Mouse (Mus musculus): ENCODE measurements around the gene 1700016D06Rik.

1700016D06Rik gene

DNA sequence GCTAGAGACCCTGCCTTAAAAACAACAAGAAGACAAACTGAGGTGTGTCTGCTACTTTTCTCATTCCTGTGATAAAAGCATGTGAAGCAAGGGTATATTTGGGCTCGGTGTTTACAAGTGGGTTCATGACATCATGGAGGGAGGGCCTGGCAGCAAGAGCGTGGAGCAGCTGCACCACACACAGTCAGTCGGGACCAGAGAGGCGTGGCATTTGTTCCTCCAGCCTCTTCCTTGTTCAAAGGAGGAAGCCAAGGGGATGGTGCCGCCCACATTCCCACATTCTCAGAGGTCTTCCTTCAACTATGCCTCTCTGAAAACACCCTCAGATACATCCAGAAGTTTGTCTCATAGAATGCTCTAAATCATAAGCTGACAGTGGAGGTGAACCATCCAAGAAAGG, 2.9 kb upstream of the 1700016D06Rik start:
- in situ Hi-C loops (cut with MboI, MseI), result no loop called here

DNA sequence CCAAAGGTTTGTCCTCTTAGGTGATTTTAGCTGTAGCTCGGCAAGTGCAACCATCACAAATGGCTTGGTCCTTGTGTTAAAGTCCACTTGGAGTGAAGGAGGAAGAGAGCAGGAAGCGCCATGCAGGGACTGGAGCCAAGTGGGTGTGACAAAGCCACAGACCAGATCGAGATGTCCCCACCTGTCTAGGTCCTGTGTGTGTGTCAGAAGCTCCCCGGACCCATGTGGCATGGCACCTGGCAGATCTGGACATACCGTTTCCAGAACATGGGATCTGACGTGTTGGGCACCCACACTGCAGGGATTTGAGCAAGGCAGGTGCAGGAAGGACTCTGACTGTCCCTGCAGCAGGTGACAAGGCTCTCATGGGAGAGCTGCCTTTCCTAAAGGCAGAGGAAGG, 565 bp upstream of the 1700016D06Rik start:
- in situ Hi-C loops (cut with MboI, MseI), result no loop called here

DNA sequence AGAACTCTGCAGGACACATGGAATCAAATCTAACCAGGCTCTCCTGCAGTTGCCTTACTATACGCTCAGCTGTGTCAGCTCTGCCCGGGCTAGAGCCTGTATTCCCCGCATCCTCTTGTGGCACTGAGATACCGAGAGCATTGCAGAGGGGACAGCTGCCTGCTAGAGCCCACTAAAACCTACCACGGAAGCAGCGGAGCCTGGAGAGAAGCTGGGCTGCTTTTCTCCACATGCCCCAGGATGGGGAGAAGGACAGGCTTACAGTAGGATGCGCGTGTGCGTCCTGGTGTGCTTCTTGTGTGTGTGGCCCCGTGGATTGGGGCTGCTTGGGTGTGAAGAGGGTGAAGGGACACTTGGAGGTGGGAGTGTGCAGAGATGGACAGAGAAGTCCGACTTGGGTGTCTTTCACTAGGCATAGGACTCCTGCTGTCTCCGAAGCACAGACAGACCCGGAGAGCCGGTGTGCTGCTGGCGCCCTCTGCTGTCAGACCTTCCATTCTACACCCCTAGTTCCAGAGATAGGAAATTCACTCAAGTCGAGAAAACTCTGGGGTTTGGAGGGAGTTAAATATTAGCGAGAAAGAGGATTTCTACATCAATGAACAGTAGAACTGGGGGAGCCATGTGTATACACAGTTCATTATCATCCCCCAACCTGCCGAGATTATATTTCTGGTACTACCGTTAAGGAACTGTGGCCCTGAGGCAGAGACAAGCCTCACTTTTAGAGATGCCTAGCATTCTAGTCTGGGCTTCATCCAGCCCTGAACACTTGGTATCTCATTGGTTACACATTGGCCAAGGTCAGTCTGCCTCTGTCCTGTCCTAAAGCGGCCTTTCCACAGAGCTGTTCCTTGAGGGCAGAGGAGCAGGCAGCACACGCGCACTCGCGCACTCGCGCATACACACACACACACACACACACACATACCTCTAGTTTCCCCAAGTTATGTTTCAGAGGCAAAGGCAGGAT, 517 bp downstream of the 1700016D06Rik start:
- in situ Hi-C loops (cut with MboI, MseI), result no loop called here

DNA sequence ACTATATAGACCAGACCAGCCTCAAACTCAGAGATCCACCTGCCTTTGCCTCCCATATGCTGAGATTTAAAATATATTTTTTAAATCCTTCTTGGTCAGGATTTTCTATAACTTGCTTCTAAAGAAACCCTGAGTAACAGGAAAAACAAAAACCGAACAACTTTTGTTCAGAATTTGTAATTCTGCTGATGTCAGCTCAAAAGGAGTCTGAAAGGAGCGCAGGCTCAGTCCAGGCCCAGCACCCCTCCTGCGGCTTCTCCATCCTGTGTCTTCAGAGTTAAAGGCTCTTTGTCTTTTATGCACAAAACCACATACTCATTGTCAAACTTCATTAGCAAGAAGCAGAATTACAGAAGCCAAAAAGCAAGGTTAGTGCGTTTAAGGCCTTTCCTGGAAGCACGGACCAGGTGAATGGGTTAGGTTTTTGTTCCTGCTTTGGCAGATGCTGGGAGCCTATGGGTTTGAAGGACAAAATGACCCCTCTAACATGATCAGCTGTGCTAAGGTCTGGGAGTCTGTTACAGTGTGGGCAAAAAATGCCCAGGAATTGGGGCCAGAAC, 1.3 kb downstream of the 1700016D06Rik start:
- in situ Hi-C loops (cut with MboI, MseI), result loop anchor here (10.0 kb wide), 1 partner anchor 195 kb away; no protein-coding TSS in a partner anchor

DNA sequence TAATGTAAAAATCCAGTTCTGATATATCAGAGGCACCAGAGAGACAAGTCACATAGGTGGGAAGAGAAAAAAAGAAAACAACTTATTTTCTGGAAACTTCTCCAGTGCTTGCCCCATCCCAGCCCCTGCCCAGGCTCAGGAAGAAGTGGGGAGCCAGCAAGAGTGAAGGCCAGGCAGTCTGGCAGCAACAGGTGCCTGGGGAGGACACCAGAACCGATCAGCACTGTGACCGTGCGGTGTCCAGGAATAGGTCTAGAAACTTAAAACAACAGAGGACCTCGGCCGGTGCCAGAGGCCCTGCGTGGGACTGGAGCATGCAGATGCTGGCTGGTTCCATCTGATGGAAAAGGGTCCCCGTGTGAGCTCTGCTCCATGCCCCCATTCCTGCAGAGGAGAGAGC, 3.4 kb downstream of the 1700016D06Rik start:
- in situ Hi-C loops (cut with MboI, MseI), result loop anchor here (10.0 kb wide), 1 partner anchor 193 kb away; no protein-coding TSS in a partner anchor

DNA sequence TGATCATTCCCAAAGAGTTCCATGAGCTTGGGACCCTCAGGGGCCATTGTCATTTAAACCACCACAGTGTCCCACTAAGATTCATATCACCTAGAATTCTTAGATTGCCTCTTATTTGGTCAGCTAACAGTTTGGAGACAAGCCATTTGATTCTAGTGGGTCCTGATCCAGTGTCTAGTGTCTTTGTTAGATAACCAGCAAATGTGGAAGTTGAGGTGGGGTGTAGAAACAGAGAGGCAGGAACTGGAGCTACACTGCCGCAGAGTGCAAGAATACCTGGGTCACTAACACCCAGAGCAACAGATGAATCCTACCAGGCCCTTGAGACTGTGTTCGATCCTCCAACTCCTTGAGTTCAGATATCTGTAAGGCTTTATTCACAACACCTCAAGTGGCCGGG, 4.7 kb downstream of the 1700016D06Rik start:
- in situ Hi-C loops (cut with MboI, MseI), result loop anchor here (10.0 kb wide), 1 partner anchor 191 kb away; no protein-coding TSS in a partner anchor

DNA sequence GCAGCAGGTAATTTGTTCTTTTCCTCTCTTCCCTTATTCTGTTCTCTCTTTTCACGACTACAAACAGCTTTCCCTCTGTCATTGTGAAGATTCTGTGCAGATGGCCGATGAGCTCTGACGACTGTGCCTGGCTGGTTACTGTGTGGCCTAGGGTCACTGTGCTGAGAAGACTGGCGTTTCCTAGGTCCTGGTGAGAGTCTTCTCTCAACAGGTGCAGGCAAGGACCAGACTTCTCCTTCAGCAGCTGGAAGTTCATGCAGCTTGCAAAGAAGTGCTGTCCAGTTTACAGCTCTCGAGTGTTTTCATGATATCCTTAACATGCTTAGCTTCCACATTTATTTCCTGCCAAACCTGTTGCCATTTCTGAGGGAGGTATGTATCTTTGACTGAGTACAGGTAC, 6.9 kb downstream of the 1700016D06Rik start:
- in situ Hi-C loops (cut with MboI, MseI), result loop anchor here (10.0 kb wide), 1 partner anchor 189 kb away; no protein-coding TSS in a partner anchor

DNA sequence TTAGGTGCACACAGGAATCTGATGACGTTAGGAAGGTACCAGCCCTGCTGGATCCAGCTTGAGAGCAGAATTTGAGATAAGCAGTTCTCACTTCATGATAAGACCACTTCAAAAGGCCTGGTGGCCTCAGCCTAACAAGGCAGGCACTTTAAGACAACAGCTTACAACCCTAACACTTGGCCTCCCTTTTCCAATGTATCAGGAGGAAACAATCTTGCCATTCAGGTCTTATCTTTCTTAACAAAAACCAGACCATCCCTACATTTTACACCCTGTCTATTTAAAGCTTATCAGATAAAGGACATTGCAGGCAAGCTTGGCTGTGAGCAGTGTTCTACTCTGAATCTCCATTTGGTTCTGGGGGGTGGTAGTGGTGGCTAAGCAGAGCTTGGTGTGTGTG, 8.4 kb downstream of the 1700016D06Rik start:
- in situ Hi-C loops (cut with MboI, MseI), result loop anchor here (10.0 kb wide), 1 partner anchor 188 kb away; no protein-coding TSS in a partner anchor

DNA sequence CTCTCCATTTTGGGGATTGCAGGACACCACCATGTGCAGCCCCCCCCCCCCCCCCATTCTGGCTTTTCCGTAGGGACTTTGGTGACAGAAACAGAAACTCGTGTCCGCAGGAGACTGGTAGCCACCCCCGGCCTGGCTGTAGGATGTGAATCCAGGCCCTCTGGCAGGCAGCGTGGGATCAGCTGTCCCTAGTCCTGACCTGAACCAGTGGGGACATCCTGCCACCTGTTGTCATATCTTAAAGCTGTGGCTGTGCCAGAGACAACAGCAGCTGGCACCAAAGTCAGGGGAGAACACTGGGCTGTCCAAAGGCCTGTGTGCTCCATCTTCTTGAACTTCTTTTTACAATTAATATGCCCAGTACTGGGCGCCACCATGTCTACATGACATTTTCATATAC, 9.1 kb downstream of the 1700016D06Rik start:
- in situ Hi-C loops (cut with MboI, MseI), result loop anchor here (10.0 kb wide), 1 partner anchor 187 kb away; no protein-coding TSS in a partner anchor

DNA sequence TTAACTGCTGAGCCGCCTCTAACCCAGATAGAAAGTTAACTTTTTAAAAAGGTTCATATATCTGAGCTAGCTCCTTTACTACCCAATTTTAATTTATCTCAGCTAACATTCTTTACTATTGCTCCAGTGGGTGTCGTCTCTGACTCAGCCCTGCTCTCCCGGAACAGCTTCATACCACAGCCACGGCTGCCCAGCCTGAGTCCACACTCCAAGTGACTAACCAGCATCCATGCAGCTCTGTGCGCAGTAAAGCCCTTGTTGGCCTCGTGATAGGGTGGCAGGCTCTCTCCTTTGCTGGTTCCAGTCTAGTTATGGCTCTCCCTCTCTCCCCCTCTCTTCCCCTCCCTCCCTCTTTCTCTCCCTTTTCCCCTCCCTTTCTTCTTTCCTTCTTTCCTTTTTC, 9.6 kb downstream of the 1700016D06Rik start:
- in situ Hi-C loops (cut with MboI, MseI), result loop anchor here (10.0 kb wide), 1 partner anchor 186 kb away; no protein-coding TSS in a partner anchor

DNA sequence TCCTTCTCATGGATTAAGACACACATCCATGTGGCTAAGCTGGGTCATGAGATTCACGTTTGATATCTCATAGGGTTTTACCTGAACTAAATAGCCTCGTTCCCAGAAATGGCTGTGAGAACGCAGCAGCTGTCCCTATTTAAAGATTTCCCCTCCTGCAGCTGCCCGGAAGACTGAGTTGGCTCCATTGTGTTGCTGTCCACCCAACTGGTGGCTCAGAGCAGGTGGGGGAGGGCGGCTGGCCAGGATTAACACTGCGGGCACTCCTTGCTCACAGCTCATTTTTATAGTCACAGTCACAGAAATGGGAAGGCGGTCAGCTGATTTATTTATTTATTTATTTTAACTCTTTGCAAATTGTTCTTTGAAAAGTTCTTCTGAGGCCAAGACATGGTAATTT, 10.9 kb downstream of the 1700016D06Rik start:
- in situ Hi-C loops (cut with MboI, MseI), result loop anchor here (10.0 kb wide), 1 partner anchor 185 kb away; no protein-coding TSS in a partner anchor

DNA sequence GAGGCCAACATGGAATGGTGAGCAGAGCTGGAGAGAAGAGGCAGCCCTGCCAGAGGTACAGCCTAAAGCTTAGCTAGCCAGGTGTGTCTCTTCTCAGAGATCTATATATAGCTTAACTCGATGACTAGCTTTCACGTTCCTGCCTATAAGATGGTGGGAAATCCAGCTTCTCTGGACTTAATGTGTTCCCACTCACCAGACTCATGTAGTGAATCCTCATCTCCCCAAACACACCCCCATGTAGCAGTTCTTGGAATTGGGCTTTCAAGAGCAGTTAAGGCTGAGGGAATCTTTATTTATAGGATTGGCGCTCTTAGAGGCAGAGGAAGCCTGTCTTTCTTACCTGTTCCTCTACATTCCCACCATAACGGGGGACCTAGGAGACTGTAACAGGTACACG, 13.6 kb downstream of the 1700016D06Rik start:
- in situ Hi-C loops (cut with MboI, MseI), result no loop called here

DNA sequence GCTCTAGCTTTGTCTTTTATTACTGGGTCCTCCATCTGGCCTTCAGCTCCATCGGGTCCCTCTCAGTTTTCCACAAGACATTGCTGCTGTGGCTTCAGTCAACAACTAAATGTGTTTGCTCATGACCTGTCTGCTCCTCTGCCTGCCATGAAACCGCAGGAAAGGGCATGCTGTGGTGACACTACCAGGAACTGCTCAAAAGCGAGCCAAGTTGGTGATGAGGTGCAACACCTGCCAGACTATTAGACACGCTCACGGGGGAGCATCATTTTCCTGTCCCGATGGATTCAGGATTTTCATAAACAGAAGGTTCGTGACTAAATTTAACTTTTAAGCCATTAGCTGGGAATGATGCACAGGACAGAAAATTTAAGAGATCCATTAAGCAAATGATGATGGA, 16.3 kb downstream of the 1700016D06Rik start:
- in situ Hi-C loops (cut with MboI, MseI), result no loop called here

DNA sequence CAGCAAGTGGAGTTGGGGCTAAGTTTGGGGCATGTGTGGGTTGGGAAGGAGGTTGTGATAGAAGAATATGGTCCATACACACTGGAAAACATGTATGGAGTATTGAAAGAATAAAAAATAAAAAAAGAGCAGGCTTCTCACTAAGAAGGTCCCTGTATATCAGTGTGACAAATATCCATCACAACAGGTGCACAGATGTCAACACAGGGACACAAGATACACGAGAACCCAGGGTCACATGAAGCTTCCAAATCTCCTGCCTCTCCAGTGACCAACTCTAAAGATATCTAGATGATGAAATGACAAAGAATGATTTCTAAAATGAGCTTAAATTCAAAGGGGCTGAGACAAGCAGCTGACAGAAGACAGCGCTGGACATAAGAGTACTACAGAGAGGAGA, 32.6 kb downstream of the 1700016D06Rik start:
- in situ Hi-C loops (cut with MboI, MseI), result loop anchor here (5.0 kb wide), 1 partner anchor 914 kb away; no protein-coding TSS in a partner anchor

DNA sequence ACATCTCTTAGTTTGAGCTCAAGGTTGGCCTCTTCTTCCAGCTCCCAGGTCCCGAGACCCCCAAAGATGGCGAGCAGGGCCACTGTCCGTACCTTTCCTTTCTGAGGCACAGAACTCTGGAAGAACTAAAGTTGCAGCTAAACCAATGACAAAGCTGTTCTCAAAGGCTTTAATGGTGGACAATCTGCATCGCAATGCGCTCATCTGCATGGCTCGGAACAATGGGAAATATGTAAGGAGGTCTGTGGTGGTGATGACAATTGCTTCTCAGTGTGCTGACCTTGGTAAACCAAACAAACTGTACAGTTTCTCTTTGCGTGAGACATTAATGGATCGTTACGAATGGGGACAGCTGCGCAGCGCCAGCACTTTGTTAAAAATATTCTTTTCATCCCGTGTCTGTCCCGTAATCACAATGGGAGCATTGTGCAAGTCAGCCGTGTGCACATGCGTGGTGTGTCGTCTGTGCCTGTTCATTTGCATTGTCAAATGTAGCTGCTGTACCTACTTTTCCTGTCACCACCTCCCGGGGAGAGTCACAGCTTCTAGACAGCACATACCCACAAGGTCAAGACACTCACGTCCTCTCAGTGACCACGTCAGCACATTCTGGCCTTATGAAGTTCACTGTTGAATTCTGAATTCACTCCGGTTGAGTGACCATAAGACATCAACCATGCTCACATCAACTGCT, 34.7 kb downstream of the 1700016D06Rik start:
- in situ Hi-C loops (cut with MboI, MseI), result loop anchor here (5.0 kb wide), 1 partner anchor 916 kb away; no protein-coding TSS in a partner anchor

DNA sequence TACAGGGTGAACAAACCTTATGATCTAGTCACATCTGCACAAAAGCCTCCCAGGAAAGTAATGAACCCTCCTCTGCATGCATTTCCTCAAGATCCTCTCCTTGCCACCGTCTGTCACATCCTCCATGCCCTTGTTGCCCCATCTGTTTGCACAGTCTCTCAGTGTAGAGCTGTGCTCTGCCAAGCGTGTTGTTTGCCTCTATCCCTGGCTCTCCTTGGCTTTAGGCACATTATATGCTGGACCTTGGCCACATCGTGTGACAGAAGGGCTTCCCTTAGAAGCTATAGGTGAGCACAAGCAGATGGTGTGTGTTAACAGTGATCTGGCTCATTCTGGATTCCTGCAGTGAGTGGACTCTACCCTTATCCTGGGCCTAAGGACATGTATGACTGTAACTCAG, 38.9 kb downstream of the 1700016D06Rik start:
- in situ Hi-C loops (cut with MboI, MseI), result no loop called here

DNA sequence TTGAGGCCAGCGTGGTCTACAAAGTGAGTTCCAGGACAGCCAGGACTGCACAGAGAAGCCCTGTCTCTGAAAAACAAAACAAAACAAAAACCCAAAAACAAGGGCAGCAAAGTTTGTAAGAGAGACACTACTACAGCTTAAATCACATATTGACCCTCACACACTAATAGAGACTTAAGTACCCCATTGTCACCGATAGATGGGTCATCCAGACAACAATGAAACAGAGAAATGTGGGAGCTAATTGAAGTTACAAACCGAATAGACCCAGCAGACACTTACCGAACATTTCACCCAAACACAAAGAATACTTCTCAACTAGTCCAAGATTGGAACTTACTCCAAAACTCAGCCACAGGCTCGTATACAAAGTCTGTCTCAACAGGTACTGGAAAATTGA, 50.8 kb downstream of the 1700016D06Rik start:
- in situ Hi-C loops (cut with MboI, MseI), result no loop called here

DNA sequence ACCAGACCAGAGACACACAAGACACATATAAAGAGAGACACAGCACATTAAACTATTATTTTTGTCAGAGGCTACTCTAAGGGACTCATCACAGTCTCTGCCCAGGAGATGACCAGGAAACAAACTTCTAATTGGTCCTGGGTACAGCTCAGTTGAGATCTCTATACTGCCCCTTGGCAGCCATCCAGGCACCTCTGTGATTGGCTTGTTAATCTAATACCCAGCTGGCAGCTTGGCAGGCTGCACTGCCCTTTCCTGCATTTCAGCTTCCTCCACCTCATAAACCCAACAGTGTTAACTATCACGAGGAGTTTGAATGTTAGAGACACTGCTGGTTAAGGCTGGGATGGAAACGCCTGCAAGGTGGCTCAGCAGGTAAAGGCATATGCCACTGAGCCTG, 57.7 kb downstream of the 1700016D06Rik start:
- in situ Hi-C loops (cut with MboI, MseI), result no loop called here

DNA sequence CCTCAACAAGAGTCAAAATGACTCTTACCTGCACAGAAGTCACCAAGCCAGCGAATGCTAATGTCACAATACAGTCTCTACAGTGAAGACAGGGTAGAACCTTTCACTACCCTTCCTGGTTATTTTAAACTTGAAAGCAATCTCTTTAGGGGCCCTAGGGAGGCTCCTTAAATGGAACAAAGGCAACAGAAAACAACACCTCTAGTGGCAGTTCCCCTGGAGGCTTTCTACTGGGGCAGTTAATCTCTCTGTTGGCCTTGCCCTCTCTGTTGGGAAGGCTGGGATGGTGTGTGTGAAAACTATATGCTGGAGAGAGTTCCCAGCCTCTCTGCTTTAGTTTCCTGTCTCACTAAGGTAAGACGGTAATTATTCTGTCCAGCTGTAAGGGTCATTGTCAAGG, 60.3 kb downstream of the 1700016D06Rik start:
- in situ Hi-C loops (cut with MboI, MseI), result no loop called here

DNA sequence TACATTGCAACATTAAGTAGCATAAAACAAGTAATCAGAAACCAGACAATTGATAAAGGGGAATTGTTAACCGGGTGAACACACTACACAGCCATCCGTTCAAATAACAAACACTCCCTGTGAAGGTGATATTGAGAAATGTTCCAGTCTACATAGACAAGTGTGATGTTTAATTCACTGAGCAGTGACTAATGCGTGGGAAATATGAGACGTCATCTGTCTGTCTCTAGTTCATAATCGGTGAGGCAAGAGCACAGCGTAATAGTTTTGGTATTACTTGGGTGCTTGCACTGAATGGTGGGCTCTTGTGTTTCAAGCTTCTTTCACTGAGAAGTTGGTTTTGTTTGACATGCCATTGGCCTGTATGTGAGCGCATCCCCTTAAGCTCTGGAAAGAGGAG, 63.3 kb downstream of the 1700016D06Rik start:
- in situ Hi-C loops (cut with MboI, MseI), result loop anchor here (10.0 kb wide), 1 partner anchor 1037 kb away; the partner anchor contains the start of gene Tubgcp3

DNA sequence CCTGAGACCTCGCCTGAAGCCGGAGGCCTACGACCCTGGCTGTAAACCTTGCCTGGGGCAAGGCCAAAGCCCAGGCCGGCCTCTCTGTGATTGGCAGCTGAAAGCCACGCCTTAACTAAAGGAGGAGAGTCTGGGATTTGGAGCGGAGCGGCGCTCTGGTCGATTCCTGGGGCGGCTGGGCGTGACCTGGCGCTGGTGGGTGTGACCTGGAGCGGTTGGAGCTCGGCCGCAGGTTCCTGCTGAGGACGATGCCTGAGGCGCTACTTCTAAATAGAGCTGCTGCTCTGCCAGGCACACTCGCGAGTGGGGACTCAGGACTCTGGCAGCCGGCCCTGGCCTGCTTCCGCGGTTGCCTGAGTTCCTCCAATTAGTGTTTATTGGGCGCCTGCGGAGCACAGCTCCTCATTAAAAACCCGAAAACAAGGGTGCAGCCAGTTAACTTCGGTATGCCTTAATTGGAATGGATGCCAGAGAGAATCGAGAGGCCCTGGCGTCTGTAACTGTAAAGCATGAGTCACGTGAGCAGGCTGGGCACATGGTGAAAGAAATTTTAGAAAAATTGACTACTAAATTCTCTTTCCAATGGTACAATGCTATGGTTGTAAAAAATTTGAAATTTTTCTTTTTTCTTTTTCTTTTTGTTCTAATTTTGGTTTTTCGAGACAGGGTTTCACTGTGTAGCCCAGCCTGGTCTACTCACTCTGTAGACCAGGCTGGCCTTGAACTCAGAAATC, 64.4 kb downstream of the 1700016D06Rik start:
- in situ Hi-C loops (cut with MboI, MseI), result loop anchor here (10.0 kb wide), 1 partner anchor 1038 kb away; the partner anchor contains the start of gene Tubgcp3
